Mouse (Mus musculus): ENCODE results near the gene Fignl2. TPM values are rescaled to one million over a fixed set of nuclear protein-coding genes. Genes with fewer than 3 reads are reported as not detected.
A peak's percentile ranks its signal among the peaks of the same experiment; 100 is the strongest.

The Fignl2 gene
- polyA plus RNA-seq, 1 experiment: 25.6 TPM

- Histone ChIP-seq H3K27ac (ENCODE audit: insufficient read depth, low read length) (no peak overlapping the region), H3K9me3 (replicated peaks; ENCODE audit: control insufficient read depth, insufficient read depth, low read length, poor library complexity, severe bottlenecking) (no peaks in the 10 kb centered on the region), H3K36me3 (ENCODE audit: control insufficient read depth, insufficient read depth, low read length, poor library complexity, severe bottlenecking) (no peaks in the 10 kb centered on the region), H3K4me1 (ENCODE audit: control insufficient read depth, insufficient read depth, low read length) (no peaks in the 10 kb centered on the region), H3K9ac (ENCODE audit: low read depth, poor library complexity, severe bottlenecking) (peak overlapping the region; percentile 69), H3K27me3 (ENCODE audit: control insufficient read depth, insufficient read depth, low read length, poor library complexity, severe bottlenecking) (peaks cover 13% of the 10 kb centered on the region), H3K4me3 (ENCODE audit: low read depth, low read length) (peak overlapping the region; percentile 32)
- TF ChIP-seq POLR2A (IDR thresholded peaks at IDR 0.05; ENCODE audit: insufficient read depth, low read length) (no peak), CTCF (IDR thresholded peaks at IDR 0.05; ENCODE audit: low read depth, low read length) (peak; percentile 42), EP300 (IDR thresholded peaks at IDR 0.05; ENCODE audit: insufficient read depth, low read depth, low read length) (no peak)
These were observed 25.5 kb downstream of the Fignl2 start for GRCm38 (mm10) chr15:101052560-101053501.

GRCm38 (mm10) chr15:101051869-101052268, 26.5 kb downstream of the Fignl2 start:
- Histone ChIP-seq H3K4me1 (ENCODE audit: control insufficient read depth, insufficient read depth, low read length) (no peaks in the 10 kb centered on the region), H3K27ac (ENCODE audit: insufficient read depth, low read length) (no peak overlapping the region), H3K27me3 (ENCODE audit: control insufficient read depth, insufficient read depth, low read length, poor library complexity, severe bottlenecking) (peaks cover 17% of the 10 kb centered on the region), H3K9me3 (replicated peaks; ENCODE audit: control insufficient read depth, insufficient read depth, low read length, poor library complexity, severe bottlenecking) (no peaks in the 10 kb centered on the region), H3K36me3 (ENCODE audit: control insufficient read depth, insufficient read depth, low read length, poor library complexity, severe bottlenecking) (no peaks in the 10 kb centered on the region), H3K9ac (ENCODE audit: low read depth, poor library complexity, severe bottlenecking) (no peak overlapping the region), H3K4me3 (ENCODE audit: low read depth, low read length) (no peak overlapping the region)
- TF ChIP-seq CTCF (IDR thresholded peaks at IDR 0.05; ENCODE audit: low read depth, low read length): no peak
- no peak for TF ChIP-seq POLR2A (IDR thresholded peaks at IDR 0.05; ENCODE audit: insufficient read depth, low read length)
- TF ChIP-seq EP300 (IDR thresholded peaks at IDR 0.05; ENCODE audit: insufficient read depth, low read depth, low read length): no peak

GRCm38 (mm10) chr15:101048338-101048896, 29.9 kb downstream of the Fignl2 start:
- Histone ChIP-seq H3K9ac (ENCODE audit: low read depth, poor library complexity, severe bottlenecking) (no peak overlapping the region), H3K9me3 (replicated peaks; ENCODE audit: control insufficient read depth, insufficient read depth, low read length, poor library complexity, severe bottlenecking) (no peaks in the 10 kb centered on the region), H3K36me3 (ENCODE audit: control insufficient read depth, insufficient read depth, low read length, poor library complexity, severe bottlenecking) (no peaks in the 10 kb centered on the region), H3K4me3 (ENCODE audit: low read depth, low read length) (no peak overlapping the region), H3K27ac (ENCODE audit: insufficient read depth, low read length) (no peak overlapping the region), H3K4me1 (ENCODE audit: control insufficient read depth, insufficient read depth, low read length) (no peaks in the 10 kb centered on the region), H3K27me3 (ENCODE audit: control insufficient read depth, insufficient read depth, low read length, poor library complexity, severe bottlenecking) (peaks cover 22% of the 10 kb centered on the region)
- TF ChIP-seq CTCF (IDR thresholded peaks at IDR 0.05; ENCODE audit: low read depth, low read length) (no peak), POLR2A (IDR thresholded peaks at IDR 0.05; ENCODE audit: insufficient read depth, low read length) (no peak), EP300 (IDR thresholded peaks at IDR 0.05; ENCODE audit: insufficient read depth, low read depth, low read length) (no peak)

- no peaks in the 10 kb centered on the region for H3K9me3 ChIP-seq (replicated peaks; ENCODE audit: control insufficient read depth, insufficient read depth, low read length, poor library complexity, severe bottlenecking)
- no peaks in the 10 kb centered on the region for H3K4me1 ChIP-seq (ENCODE audit: control insufficient read depth, insufficient read depth, low read length)
- peak within 1 kb of the TSS; percentile 70 for H3K4me3 ChIP-seq (ENCODE audit: low read depth, low read length)
- H3K27me3 ChIP-seq (ENCODE audit: control insufficient read depth, insufficient read depth, low read length, poor library complexity, severe bottlenecking): peaks cover 18% of the 10 kb centered on the region
- no peak within 1 kb of the TSS for H3K27ac ChIP-seq (ENCODE audit: insufficient read depth, low read length)
- no peak for TF ChIP-seq EP300 (IDR thresholded peaks at IDR 0.05; ENCODE audit: insufficient read depth, low read depth, low read length)
- TF ChIP-seq POLR2A (IDR thresholded peaks at IDR 0.05; ENCODE audit: insufficient read depth, low read length): no peak
- no peak for TF ChIP-seq CTCF (IDR thresholded peaks at IDR 0.05; ENCODE audit: low read depth, low read length)
- no peaks in the 10 kb centered on the region for H3K36me3 ChIP-seq (ENCODE audit: control insufficient read depth, insufficient read depth, low read length, poor library complexity, severe bottlenecking)
- H3K9ac ChIP-seq (ENCODE audit: low read depth, poor library complexity, severe bottlenecking): peak within 1 kb of the TSS; percentile 59
These were observed 31.2 kb downstream of the Fignl2 start, which contains the start of gene Gm47841 for GRCm38 (mm10) chr15:101047194-101047555. Gene Gm47841, minus strand, starts transcription at chr15:101047397.

GRCm38 (mm10) chr15:101046527-101047193, 31.7 kb downstream of the Fignl2 start:
- no peak overlapping the region for H3K27ac ChIP-seq (ENCODE audit: insufficient read depth, low read length)
- no peaks in the 10 kb centered on the region for H3K9me3 ChIP-seq (replicated peaks; ENCODE audit: control insufficient read depth, insufficient read depth, low read length, poor library complexity, severe bottlenecking)
- no peaks in the 10 kb centered on the region for H3K4me1 ChIP-seq (ENCODE audit: control insufficient read depth, insufficient read depth, low read length)
- H3K27me3 ChIP-seq (ENCODE audit: control insufficient read depth, insufficient read depth, low read length, poor library complexity, severe bottlenecking): peaks cover 18% of the 10 kb centered on the region
- H3K4me3 ChIP-seq (ENCODE audit: low read depth, low read length): peak overlapping the region; percentile 70
- no peaks in the 10 kb centered on the region for H3K36me3 ChIP-seq (ENCODE audit: control insufficient read depth, insufficient read depth, low read length, poor library complexity, severe bottlenecking)
- H3K9ac ChIP-seq (ENCODE audit: low read depth, poor library complexity, severe bottlenecking): peak overlapping the region; percentile 59
- TF ChIP-seq POLR2A (IDR thresholded peaks at IDR 0.05; ENCODE audit: insufficient read depth, low read length): no peak
- no peak for TF ChIP-seq EP300 (IDR thresholded peaks at IDR 0.05; ENCODE audit: insufficient read depth, low read depth, low read length)

Measured in ES-Bruce4 (cell line).